Mouse (Mus musculus): ENCODE data around the gene Klf7. TPM values are rescaled to one million over a fixed set of nuclear protein-coding genes. Genes with fewer than 3 reads are reported as not detected.
A peak's percentile ranks its signal among the peaks of the same experiment; 100 is the strongest.

Klf7 gene
- polyA plus RNA-seq, 1 experiment from 2014 or later = 127 TPM

- H3K4me1 ChIP-seq (ENCODE audit: control insufficient read depth, insufficient read depth, low read depth, low read length) = peaks cover 23% of the 10 kb centered on the region
- ATAC-seq = peak; percentile 63
- H3K4me2 ChIP-seq (ENCODE audit: low read length) = peak overlapping the region; percentile 77
- H3K27me3 ChIP-seq (replicated peaks; ENCODE audit: control insufficient read depth, insufficient read depth, low read length) = no peaks in the 10 kb centered on the region
- no peaks in the 10 kb centered on the region for H3K36me3 ChIP-seq (ENCODE audit: control insufficient read depth, insufficient read depth, low read length)
- H3K9me3 ChIP-seq (ENCODE audit: control insufficient read depth, low read length) = no peaks in the 10 kb centered on the region
- H3K27ac ChIP-seq (ENCODE audit: low read depth, low read length) = peak overlapping the region; percentile 100
- H3K4me3 ChIP-seq (ENCODE audit: low read length) = peak overlapping the region; percentile 71
- WGBS = under 1% methylated on average over 25 of the region's 25 CpGs
- H3K9ac ChIP-seq (ENCODE audit: low read depth, low read length) = peak overlapping the region; percentile 83
These were observed 1.1 kb downstream of the Klf7 start for GRCm38 (mm10) chr1:64120811-64121515.

GRCm38 (mm10) chr1:64120421-64120810, 1.7 kb downstream of the Klf7 start:
- peak overlapping the region; percentile 100 for H3K27ac ChIP-seq (ENCODE audit: low read depth, low read length)
- no peaks in the 10 kb centered on the region for H3K9me3 ChIP-seq (ENCODE audit: control insufficient read depth, low read length)
- no peaks in the 10 kb centered on the region for H3K36me3 ChIP-seq (ENCODE audit: control insufficient read depth, insufficient read depth, low read length)
- H3K9ac ChIP-seq (ENCODE audit: low read depth, low read length) = peak overlapping the region; percentile 83
- no peak for ATAC-seq
- H3K4me3 ChIP-seq (ENCODE audit: low read length) = peak overlapping the region; percentile 71
- peak overlapping the region; percentile 77 for H3K4me2 ChIP-seq (ENCODE audit: low read length)
- H3K4me1 ChIP-seq (ENCODE audit: control insufficient read depth, insufficient read depth, low read depth, low read length) = peaks cover 28% of the 10 kb centered on the region
- H3K27me3 ChIP-seq (replicated peaks; ENCODE audit: control insufficient read depth, insufficient read depth, low read length) = no peaks in the 10 kb centered on the region
- WGBS = 0% methylated on average over 13 of the region's 13 CpGs

GRCm38 (mm10) chr1:64119851-64120250, 2.2 kb downstream of the Klf7 start:
- Histone ChIP-seq H3K9me3 (ENCODE audit: control insufficient read depth, low read length) (no peaks in the 10 kb centered on the region), H3K9ac (ENCODE audit: low read depth, low read length) (peak overlapping the region; percentile 83), H3K4me3 (ENCODE audit: low read length) (peak overlapping the region; percentile 71), H3K27ac (ENCODE audit: low read depth, low read length) (peak overlapping the region; percentile 100), H3K27me3 (replicated peaks; ENCODE audit: control insufficient read depth, insufficient read depth, low read length) (no peaks in the 10 kb centered on the region), H3K4me1 (ENCODE audit: control insufficient read depth, insufficient read depth, low read depth, low read length) (peaks cover 33% of the 10 kb centered on the region), H3K4me2 (ENCODE audit: low read length) (peak overlapping the region; percentile 77), H3K36me3 (ENCODE audit: control insufficient read depth, insufficient read depth, low read length) (no peaks in the 10 kb centered on the region)
- ATAC-seq = no peak
- WGBS = 0% methylated on average over 8 of the region's 8 CpGs

GRCm38 (mm10) chr1:64119358-64119794, 2.7 kb downstream of the Klf7 start:
- no peak for ATAC-seq
- Histone ChIP-seq H3K36me3 (ENCODE audit: control insufficient read depth, insufficient read depth, low read length) (no peaks in the 10 kb centered on the region), H3K9me3 (ENCODE audit: control insufficient read depth, low read length) (no peaks in the 10 kb centered on the region), H3K4me3 (ENCODE audit: low read length) (peak overlapping the region; percentile 71), H3K27me3 (replicated peaks; ENCODE audit: control insufficient read depth, insufficient read depth, low read length) (no peaks in the 10 kb centered on the region), H3K9ac (ENCODE audit: low read depth, low read length) (peak overlapping the region; percentile 83), H3K27ac (ENCODE audit: low read depth, low read length) (peak overlapping the region; percentile 100), H3K4me1 (ENCODE audit: control insufficient read depth, insufficient read depth, low read depth, low read length) (peaks cover 37% of the 10 kb centered on the region), H3K4me2 (ENCODE audit: low read length) (peak overlapping the region; percentile 77)
- WGBS = 6% methylated on average over 7 of the region's 7 CpGs

- Histone ChIP-seq H3K27me3 (replicated peaks; ENCODE audit: control insufficient read depth, insufficient read depth, low read length) (no peaks in the 10 kb centered on the region), H3K9ac (ENCODE audit: low read depth, low read length) (peak overlapping the region; percentile 83), H3K27ac (ENCODE audit: low read depth, low read length) (peak overlapping the region; percentile 100), H3K36me3 (ENCODE audit: control insufficient read depth, insufficient read depth, low read length) (no peaks in the 10 kb centered on the region), H3K4me3 (ENCODE audit: low read length) (peak overlapping the region; percentile 71), H3K9me3 (ENCODE audit: control insufficient read depth, low read length) (no peaks in the 10 kb centered on the region), H3K4me1 (ENCODE audit: control insufficient read depth, insufficient read depth, low read depth, low read length) (peaks cover 39% of the 10 kb centered on the region), H3K4me2 (ENCODE audit: low read length) (peak overlapping the region; percentile 77)
- 16% methylated on average over 6 of the region's 6 CpGs for WGBS
- no peak for ATAC-seq
These were observed 3.6 kb downstream of the Klf7 start for GRCm38 (mm10) chr1:64118285-64119170.

- no peak for ATAC-seq
- Histone ChIP-seq H3K4me1 (ENCODE audit: control insufficient read depth, insufficient read depth, low read depth, low read length) (peaks cover 42% of the 10 kb centered on the region), H3K27ac (ENCODE audit: low read depth, low read length) (peak overlapping the region; percentile 100), H3K9ac (ENCODE audit: low read depth, low read length) (peak overlapping the region; percentile 83), H3K4me2 (ENCODE audit: low read length) (peak overlapping the region; percentile 77), H3K9me3 (ENCODE audit: control insufficient read depth, low read length) (no peaks in the 10 kb centered on the region), H3K36me3 (ENCODE audit: control insufficient read depth, insufficient read depth, low read length) (no peaks in the 10 kb centered on the region), H3K4me3 (ENCODE audit: low read length) (peak overlapping the region; percentile 71), H3K27me3 (replicated peaks; ENCODE audit: control insufficient read depth, insufficient read depth, low read length) (no peaks in the 10 kb centered on the region)
- 49% methylated on average over 11 of the region's 11 CpGs for WGBS
These were observed 4.4 kb downstream of the Klf7 start for GRCm38 (mm10) chr1:64117478-64118284.

- Histone ChIP-seq H3K4me3 (ENCODE audit: low read length) (peak overlapping the region; percentile 71), H3K27me3 (replicated peaks; ENCODE audit: control insufficient read depth, insufficient read depth, low read length) (no peaks in the 10 kb centered on the region), H3K9ac (ENCODE audit: low read depth, low read length) (peak overlapping the region; percentile 43), H3K9me3 (ENCODE audit: control insufficient read depth, low read length) (no peaks in the 10 kb centered on the region), H3K36me3 (ENCODE audit: control insufficient read depth, insufficient read depth, low read length) (no peaks in the 10 kb centered on the region), H3K4me1 (ENCODE audit: control insufficient read depth, insufficient read depth, low read depth, low read length) (peaks cover 45% of the 10 kb centered on the region), H3K4me2 (ENCODE audit: low read length) (peak overlapping the region; percentile 77), H3K27ac (ENCODE audit: low read depth, low read length) (peak overlapping the region; percentile 48)
- ATAC-seq = no peak
- WGBS = 26% methylated on average over 6 of the region's 6 CpGs
These were observed 5.2 kb downstream of the Klf7 start for GRCm38 (mm10) chr1:64116746-64117455.

GRCm38 (mm10) chr1:64114579-64114978, 7.5 kb downstream of the Klf7 start:
- Histone ChIP-seq H3K9ac (ENCODE audit: low read depth, low read length) (no peak overlapping the region), H3K36me3 (ENCODE audit: control insufficient read depth, insufficient read depth, low read length) (no peaks in the 10 kb centered on the region), H3K27ac (ENCODE audit: low read depth, low read length) (no peak overlapping the region), H3K27me3 (replicated peaks; ENCODE audit: control insufficient read depth, insufficient read depth, low read length) (no peaks in the 10 kb centered on the region), H3K9me3 (ENCODE audit: control insufficient read depth, low read length) (no peaks in the 10 kb centered on the region), H3K4me1 (ENCODE audit: control insufficient read depth, insufficient read depth, low read depth, low read length) (peaks cover 46% of the 10 kb centered on the region), H3K4me3 (ENCODE audit: low read length) (no peak overlapping the region), H3K4me2 (ENCODE audit: low read length) (no peak overlapping the region)
- WGBS = 79% methylated on average over 3 of the region's 3 CpGs
- ATAC-seq = no peak
